Mouse (Mus musculus): ENCODE measurements at regions not wholly inside any gene's neighbourhood (a gene's known extent, or its start where the extent isn't known, plus 50 kb on each side); places are given as distances from the start of the nearest gene placed in this dataset.

GRCm38 (mm10) chr10:57434990-57435389, 51.2 kb upstream of the Hsf2 start:
- TF ChIP-seq HCFC1 (IDR thresholded peaks at IDR 0.05; ENCODE audit: borderline replicate concordance, insufficient read depth, low read length): no peak
- no peak for TF ChIP-seq ZNF384 (IDR thresholded peaks at IDR 0.05; ENCODE audit: low read depth, low read length)
- no peak for TF ChIP-seq MAFK (IDR thresholded peaks at IDR 0.05; ENCODE audit: insufficient read depth, low read depth, low read length)
